Mouse (Mus musculus): ENCODE results near the gene Sdhaf2.

- no peak for TF ChIP-seq CTCF (IDR thresholded peaks at IDR 0.05; ENCODE audit: low read depth, low read length)
- no peak for TF ChIP-seq POLR2A (IDR thresholded peaks at IDR 0.05; ENCODE audit: extremely low read depth, insufficient read depth, low read length)
Observed at GRCm38 (mm10) chr19:10459907-10460306, 66.0 kb downstream of the Sdhaf2 start.

Data from liver, adult 2 months (tissue).